Mouse (Mus musculus) stomach, embryonic 14.5 days (tissue): ENCODE data around the gene Arl6ip1. TPM values are rescaled to one million over a fixed set of nuclear protein-coding genes. Genes with fewer than 3 reads are reported as not detected.
"Not testable (repeated sequence)": the region's sequence is repeated elsewhere in the genome, so short reads cannot be mapped to it uniquely, and the experiment has no call there.

Experiments
- ATAC-seq: fragments of 200-750 bp; cut with Nextera tagmentation; 2 replicates; pipeline ENCODE4 v1.8.0; 2017; ENCODE audit warnings: low read depth, moderate TSS enrichment; ENCODE audit not compliant: insufficient number of reproducible peaks, insufficient read depth, low FRiP score
- H3K27ac ChIP-seq: fragments of 300-500 bp; sonication (generic); 2 replicates; pipeline ENCODE4 v1.5.1; 2014; ENCODE audit warnings: mild to moderate bottlenecking, low read length, moderate library complexity, mixed read lengths
- H3K27me3 ChIP-seq: fragments of 300-500 bp; sonication (generic); 2 replicates; pipeline ENCODE4 v1.6.1; 2014; ENCODE audit warnings: low read length, control low read depth, mixed read lengths; ENCODE audit not compliant: control insufficient read depth, insufficient read depth
- H3K36me3 ChIP-seq: fragments of 300-500 bp; sonication (generic); 2 replicates; pipeline ENCODE4 v1.6.1; 2014; ENCODE audit warnings: mild to moderate bottlenecking, control low read depth, low read length, moderate library complexity, mixed read lengths; ENCODE audit not compliant: control insufficient read depth, insufficient read depth
- H3K4me1 ChIP-seq: fragments of 300-500 bp; sonication (generic); 2 replicates; pipeline ENCODE4 v1.6.1; 2014; ENCODE audit warnings: low read length, control low read depth, mixed read lengths; ENCODE audit not compliant: control insufficient read depth, insufficient read depth
- H3K4me2 ChIP-seq: fragments of 300-500 bp; sonication (generic); replicated peaks from 2 replicates; pipeline ENCODE4 v1.6.1; 2014; ENCODE audit warnings: low read depth, low read length, control low read depth
- H3K4me3 ChIP-seq: fragments of 300-500 bp; sonication (generic); 2 replicates; pipeline ENCODE4 v1.5.1; 2014; ENCODE audit warnings: low read depth, low read length, control low read depth
- H3K9ac ChIP-seq: fragments of 300-500 bp; sonication (generic); replicated peaks from 2 replicates; pipeline ENCODE4 v1.6.1; 2014; ENCODE audit warnings: low read depth, mild to moderate bottlenecking, control low read depth, low read length, moderate library complexity, mixed read lengths
- H3K9me3 ChIP-seq: fragments of 300-500 bp; sonication (generic); 2 replicates; pipeline ENCODE4 v1.6.1; 2016; ENCODE audit warnings: low read depth, low read length, control low read depth; ENCODE audit not compliant: control insufficient read depth
- WGBS: fragments of 180-500 bp; shearing (Covaris S2); extraction: QIAGEN DNeasy Blood & Tissue Kit; methylation state at CpG from one replicate; pipeline ENCODE4 v1.1.7; 2014; 5-methylcytosine and 5-hydroxymethylcytosine counted together
- polyA plus RNA-seq: library from polyadenylated mRNA; unstranded; fragments of >200 nt; fragmentation: Nextera tagmentation; extraction: Ambion mirVana; gene quantifications from 2 replicates; pipeline ENCODE4 v1.2.1, GENCODE M21; 2014

The Arl6ip1 gene
- polyA plus RNA-seq, result 372 and 393 TPM in 2 replicates

GRCm38 (mm10) chr7:118129430-118130041 lies at the start of gene Arl6ip1:
Gene Arl6ip1 (minus strand): TSS chr7:118129662.
- Histone ChIP-seq H3K27me3 (no peaks in the 10 kb centered on the region), H3K4me2 (peak within 1 kb of the TSS; percentile 65), H3K9me3 (no peaks in the 10 kb centered on the region), H3K9ac (peak within 1 kb of the TSS; percentile 77), H3K36me3 (peaks cover 12% of the 10 kb centered on the region), H3K4me1 (peaks cover 13% of the 10 kb centered on the region), H3K27ac (peak within 1 kb of the TSS; percentile 94), H3K4me3 (peak within 1 kb of the TSS; percentile 83)
- peak; percentile 100 for ATAC-seq
- WGBS, result under 1% methylated on average over 39 of the region's 39 CpGs

GRCm38 (mm10) chr7:118175821-118176355 lies 46.4 kb upstream of the Arl6ip1 start:
- Histone ChIP-seq H3K9me3 (no peaks in the 10 kb centered on the region), H3K4me2 (no peak overlapping the region), H3K9ac (no peak overlapping the region), H3K27ac (no peak overlapping the region), H3K27me3 (no peaks in the 10 kb centered on the region), H3K36me3 (peaks cover 45% of the 10 kb centered on the region), H3K4me3 (no peak overlapping the region), H3K4me1 (no peaks in the 10 kb centered on the region)
- no peak for ATAC-seq
- WGBS, result 81% methylated on average over 1 of the region's 1 CpGs

- 86% methylated on average over 2 of the region's 2 CpGs for WGBS
- H3K27ac ChIP-seq, ATAC-seq, H3K4me1 ChIP-seq, H3K4me2 ChIP-seq, H3K9me3 ChIP-seq, H3K4me3 ChIP-seq, H3K27me3 ChIP-seq, H3K9ac ChIP-seq: not testable (repeated sequence)
- peaks cover 68% of the 10 kb centered on the region for H3K36me3 ChIP-seq
These were observed 40.7 kb upstream of the Arl6ip1 start for GRCm38 (mm10) chr7:118170125-118170524.

GRCm38 (mm10) chr7:118163006-118163405 lies 33.5 kb upstream of the Arl6ip1 start:
- Histone ChIP-seq H3K4me1 (no peaks in the 10 kb centered on the region), H3K9ac (no peak overlapping the region), H3K27ac (no peak overlapping the region), H3K4me2 (no peak overlapping the region), H3K9me3 (no peaks in the 10 kb centered on the region), H3K4me3 (no peak overlapping the region), H3K36me3 (peaks cover 57% of the 10 kb centered on the region), H3K27me3 (no peaks in the 10 kb centered on the region)
- 93% methylated on average over 8 of the region's 8 CpGs for WGBS
- no peak for ATAC-seq

GRCm38 (mm10) chr7:118160121-118160520 lies 30.7 kb upstream of the Arl6ip1 start:
- H3K4me3 ChIP-seq, result no peak overlapping the region
- H3K27ac ChIP-seq, result no peak overlapping the region
- no peaks in the 10 kb centered on the region for H3K9me3 ChIP-seq
- H3K4me2 ChIP-seq, result no peak overlapping the region
- 94% methylated on average over 3 of the region's 3 CpGs for WGBS
- H3K4me1 ChIP-seq, result no peaks in the 10 kb centered on the region
- no peaks in the 10 kb centered on the region for H3K27me3 ChIP-seq
- peaks cover 53% of the 10 kb centered on the region for H3K36me3 ChIP-seq
- H3K9ac ChIP-seq, result no peak overlapping the region
- no peak for ATAC-seq

- Histone ChIP-seq H3K4me1 (no peaks in the 10 kb centered on the region), H3K4me3 (no peak overlapping the region), H3K4me2 (no peak overlapping the region), H3K9me3 (no peaks in the 10 kb centered on the region), H3K27me3 (no peaks in the 10 kb centered on the region), H3K9ac (no peak overlapping the region), H3K36me3 (peaks cover 69% of the 10 kb centered on the region), H3K27ac (no peak overlapping the region)
- no peak for ATAC-seq
- WGBS, result 91% methylated on average over 7 of the region's 7 CpGs
These were observed 27.0 kb upstream of the Arl6ip1 start for GRCm38 (mm10) chr7:118156461-118156860.

GRCm38 (mm10) chr7:118154150-118154549 lies 24.7 kb upstream of the Arl6ip1 start:
- Histone ChIP-seq H3K4me1 (no peaks in the 10 kb centered on the region), H3K4me2 (no peak overlapping the region), H3K27me3 (no peaks in the 10 kb centered on the region), H3K4me3 (no peak overlapping the region), H3K9me3 (no peaks in the 10 kb centered on the region), H3K27ac (no peak overlapping the region), H3K9ac (no peak overlapping the region), H3K36me3 (peaks cover 54% of the 10 kb centered on the region)
- ATAC-seq, result no peak
- 95% methylated on average over 6 of the region's 6 CpGs for WGBS

- H3K36me3 ChIP-seq, result peaks cover 67% of the 10 kb centered on the region
- H3K9ac ChIP-seq, result no peak overlapping the region
- H3K4me1 ChIP-seq, result no peaks in the 10 kb centered on the region
- no peak overlapping the region for H3K4me3 ChIP-seq
- no peaks in the 10 kb centered on the region for H3K27me3 ChIP-seq
- ATAC-seq, result no peak
- H3K9me3 ChIP-seq, result no peaks in the 10 kb centered on the region
- no peak overlapping the region for H3K4me2 ChIP-seq
- 84% methylated on average over 3 of the region's 3 CpGs for WGBS
- no peak overlapping the region for H3K27ac ChIP-seq
These were observed 14.1 kb upstream of the Arl6ip1 start for GRCm38 (mm10) chr7:118143602-118144001.

- WGBS, result 95% methylated on average over 4 of the region's 4 CpGs
- H3K4me1 ChIP-seq, result no peaks in the 10 kb centered on the region
- H3K4me2 ChIP-seq, result no peak overlapping the region
- H3K27ac ChIP-seq, result no peak overlapping the region
- no peaks in the 10 kb centered on the region for H3K9me3 ChIP-seq
- no peaks in the 10 kb centered on the region for H3K27me3 ChIP-seq
- H3K9ac ChIP-seq, result no peak overlapping the region
- ATAC-seq, result no peak
- H3K36me3 ChIP-seq, result peaks cover 62% of the 10 kb centered on the region
- H3K4me3 ChIP-seq, result no peak overlapping the region
These were observed 13.7 kb upstream of the Arl6ip1 start for GRCm38 (mm10) chr7:118143123-118143522.
